Mouse (Mus musculus) midbrain, embryonic 13.5 days (tissue): ENCODE results near the gene Accsl. TPM values are rescaled to one million over a fixed set of nuclear protein-coding genes. Genes with fewer than 3 reads are reported as not detected.

Experiments
- ATAC-seq: fragments of 200-750 bp; cut with Nextera tagmentation; 2 replicates; pipeline ENCODE4 v1.8.0; 2017; ENCODE audit warnings: mild to moderate bottlenecking, moderate TSS enrichment, moderate library complexity
- H3K27ac ChIP-seq: fragments of 300-500 bp; sonication (generic); 2 replicates; pipeline ENCODE4 v1.5.1; 2015; ENCODE audit warnings: inconsistent platforms, mild to moderate bottlenecking, moderate library complexity
- H3K27me3 ChIP-seq: fragments of 300-500 bp; sonication (generic); 2 replicates; pipeline ENCODE4 v1.6.1; 2015; ENCODE audit warnings: mild to moderate bottlenecking, inconsistent platforms
- H3K36me3 ChIP-seq: fragments of 300-500 bp; sonication (generic); 2 replicates; pipeline ENCODE4 v1.6.1; 2015; ENCODE audit warnings: mild to moderate bottlenecking, inconsistent platforms
- H3K4me1 ChIP-seq: fragments of 300-500 bp; sonication (generic); replicated peaks from 2 replicates; pipeline ENCODE4 v1.6.1; 2015; ENCODE audit warnings: inconsistent platforms
- H3K4me2 ChIP-seq: fragments of 300-500 bp; sonication (generic); replicated peaks from 2 replicates; pipeline ENCODE4 v1.6.1; 2015; ENCODE audit warnings: moderate library complexity, mild to moderate bottlenecking, inconsistent platforms
- H3K4me3 ChIP-seq: fragments of 300-500 bp; sonication (generic); replicated peaks from 2 replicates; pipeline ENCODE4 v1.5.1; 2015; ENCODE audit warnings: mild to moderate bottlenecking, inconsistent platforms
- H3K9ac ChIP-seq: fragments of 300-500 bp; sonication (generic); replicated peaks from 2 replicates; pipeline ENCODE4 v1.6.1; 2015; ENCODE audit warnings: mild to moderate bottlenecking, inconsistent platforms
- H3K9me3 ChIP-seq: fragments of 300-500 bp; sonication (generic); 2 replicates; pipeline ENCODE4 v1.6.1; 2016; ENCODE audit warnings: mild to moderate bottlenecking, inconsistent platforms
- WGBS: fragments of 180-500 bp; shearing (Covaris S2); methylation state at CpG from one replicate; pipeline ENCODE4 v1.1.7; 2015; 5-methylcytosine and 5-hydroxymethylcytosine counted together
- polyA plus RNA-seq: library from polyadenylated mRNA; unstranded; fragments of >200 nt; fragmentation: Nextera tagmentation; extraction: Ambion mirVana; gene quantifications from 2 replicates; pipeline ENCODE4 v1.2.1, GENCODE M21; 2015

The Accsl gene
- polyA plus RNA-seq, 1 experiment from 2014 or later = 0.30 TPM

DNA sequence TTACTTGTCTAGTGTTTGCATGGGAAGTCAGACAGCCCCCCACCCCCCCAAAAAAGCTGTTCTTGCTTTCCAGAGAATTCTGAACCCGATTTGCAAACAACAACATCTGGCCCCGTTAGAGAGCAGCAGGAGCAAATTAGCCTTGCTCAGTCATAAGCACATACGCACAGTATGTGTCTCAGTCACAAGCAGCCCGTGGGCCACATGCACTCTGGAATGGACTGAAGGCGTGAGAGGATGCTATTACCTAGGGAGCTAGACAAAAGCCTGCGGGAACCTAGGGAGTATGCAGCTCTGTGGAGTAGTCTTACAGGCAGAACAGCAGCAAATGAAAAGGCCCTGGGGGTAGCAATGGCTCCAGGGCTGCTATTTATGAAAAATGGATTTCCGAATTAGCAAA, 3.3 kb upstream of the Accsl start:
- no peaks in the 10 kb centered on the region for H3K36me3 ChIP-seq
- WGBS = 64% methylated on average over 7 of the region's 7 CpGs
- no peak overlapping the region for H3K4me3 ChIP-seq
- H3K4me2 ChIP-seq = no peak overlapping the region
- peaks cover 12% of the 10 kb centered on the region for H3K4me1 ChIP-seq
- H3K27ac ChIP-seq = no peak overlapping the region
- no peak overlapping the region for H3K9ac ChIP-seq
- no peaks in the 10 kb centered on the region for H3K9me3 ChIP-seq
- H3K27me3 ChIP-seq = no peaks in the 10 kb centered on the region
- ATAC-seq = peak; percentile 21; the same call in 1 of the 2 replicates

DNA sequence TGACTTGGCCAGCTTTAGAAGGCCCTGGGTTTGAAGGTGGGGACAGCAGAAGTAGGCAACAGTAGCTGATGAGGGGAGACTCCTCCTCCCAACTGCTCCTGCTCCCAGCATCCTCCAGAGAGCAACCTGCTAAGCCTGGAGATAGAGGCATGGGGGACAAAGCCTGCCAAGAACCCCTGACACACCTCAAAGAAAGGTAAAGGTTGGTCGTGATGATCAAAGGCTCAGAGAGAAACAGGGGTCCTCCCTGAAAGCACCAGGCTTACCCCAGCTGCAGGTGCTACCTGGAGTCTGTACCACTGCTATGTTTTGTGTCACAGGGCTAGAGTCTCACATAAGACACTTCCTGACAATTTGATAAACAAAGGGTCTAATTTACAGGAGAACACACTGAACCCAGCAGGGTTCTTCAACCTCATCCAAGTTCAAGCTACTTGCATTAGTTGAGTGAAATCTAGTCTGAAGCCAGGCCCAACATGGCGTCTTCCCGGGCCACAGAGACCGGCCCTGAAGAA, 2.5 kb upstream of the Accsl start:
- Histone ChIP-seq H3K9ac (no peak overlapping the region), H3K27me3 (no peaks in the 10 kb centered on the region), H3K4me1 (peaks cover 12% of the 10 kb centered on the region), H3K9me3 (no peaks in the 10 kb centered on the region), H3K36me3 (no peaks in the 10 kb centered on the region), H3K27ac (no peak overlapping the region), H3K4me3 (no peak overlapping the region), H3K4me2 (no peak overlapping the region)
- 86% methylated on average over 4 of the region's 4 CpGs for WGBS
- ATAC-seq = no peak

DNA sequence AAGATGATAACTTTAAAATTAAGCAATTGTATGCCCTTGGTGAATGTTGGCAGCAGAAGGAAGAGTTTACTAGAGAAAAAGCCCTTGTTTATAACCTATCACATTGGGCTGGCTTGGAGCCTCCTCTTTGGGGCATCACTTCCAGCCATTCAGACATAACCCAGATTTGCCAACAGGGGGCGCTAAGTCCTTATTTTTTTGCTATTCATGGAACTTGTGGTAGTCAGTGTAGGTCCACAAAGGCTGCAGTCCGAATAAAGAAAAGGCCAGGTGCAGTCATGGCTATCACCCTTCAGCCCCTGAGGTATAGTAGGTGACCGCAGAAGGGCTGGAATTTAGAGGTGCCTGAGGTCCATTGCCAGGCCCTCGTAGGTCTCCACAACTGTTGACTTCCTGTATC, 1.9 kb upstream of the Accsl start:
- peak; percentile 62; the same call in 1 of the 2 replicates for ATAC-seq

DNA sequence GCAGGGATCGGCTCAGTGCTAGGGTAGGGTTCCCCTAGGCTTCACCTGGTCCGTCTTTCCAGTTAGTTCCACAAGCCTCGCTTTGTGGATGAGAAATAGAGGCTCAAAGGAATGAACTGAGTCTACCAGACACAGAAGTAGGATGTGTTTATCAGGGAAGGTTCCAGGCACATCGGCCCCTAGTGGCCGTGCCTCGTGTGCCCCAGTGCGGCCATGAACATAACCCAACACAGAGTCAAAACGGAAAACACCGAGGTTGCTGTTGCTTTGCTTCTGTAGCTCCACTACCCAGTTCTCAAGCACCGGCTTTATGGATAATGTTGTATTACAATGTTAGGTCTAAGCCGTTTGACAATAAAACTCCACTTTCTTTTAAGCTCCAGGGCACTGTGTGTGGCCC, 391 bp downstream of the Accsl start:
- H3K4me2 ChIP-seq = no peak overlapping the region
- 85% methylated on average over 11 of the region's 11 CpGs for WGBS
- H3K4me3 ChIP-seq = no peak overlapping the region
- H3K27ac ChIP-seq = no peak overlapping the region
- peaks cover 4% of the 10 kb centered on the region for H3K4me1 ChIP-seq
- H3K9me3 ChIP-seq = no peaks in the 10 kb centered on the region
- H3K27me3 ChIP-seq = no peaks in the 10 kb centered on the region
- no peak for ATAC-seq
- H3K36me3 ChIP-seq = no peaks in the 10 kb centered on the region
- H3K9ac ChIP-seq = no peak overlapping the region

More for the DNA sequence above, 1.9 kb upstream of the Accsl start:
- Histone ChIP-seq H3K9me3 (no peaks in the 10 kb centered on the region), H3K36me3 (no peaks in the 10 kb centered on the region), H3K4me1 (peaks cover 12% of the 10 kb centered on the region), H3K27ac (no peak overlapping the region), H3K27me3 (no peaks in the 10 kb centered on the region), H3K4me2 (no peak overlapping the region), H3K9ac (no peak overlapping the region), H3K4me3 (no peak overlapping the region)
- WGBS = 49% methylated on average over 4 of the region's 4 CpGs

DNA sequence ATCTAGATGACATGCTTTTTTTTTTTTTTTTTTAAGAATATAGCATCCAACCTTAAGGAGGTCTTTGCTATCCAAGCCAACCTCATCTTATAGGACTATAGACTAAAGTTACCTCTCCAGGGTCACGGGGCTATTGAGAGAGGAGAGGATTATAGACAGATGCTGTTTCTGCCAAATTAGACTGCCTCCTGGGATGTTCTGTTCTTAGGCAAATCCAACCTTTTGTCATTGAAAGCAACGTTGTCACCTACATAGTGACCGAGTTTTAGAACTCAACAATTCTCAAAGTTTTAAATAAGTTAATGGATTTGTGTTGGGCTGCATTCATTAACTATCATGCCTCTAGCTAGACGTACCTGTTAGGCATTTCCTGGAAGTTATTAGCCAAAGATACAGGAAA, 5.7 kb downstream of the Accsl start:
- Histone ChIP-seq H3K4me2 (no peak overlapping the region), H3K27ac (no peak overlapping the region), H3K9me3 (no peaks in the 10 kb centered on the region), H3K36me3 (no peaks in the 10 kb centered on the region), H3K4me1 (no peaks in the 10 kb centered on the region), H3K9ac (no peak overlapping the region), H3K27me3 (no peaks in the 10 kb centered on the region), H3K4me3 (no peak overlapping the region)
- WGBS = 64% methylated on average over 4 of the region's 4 CpGs
- no peak for ATAC-seq

DNA sequence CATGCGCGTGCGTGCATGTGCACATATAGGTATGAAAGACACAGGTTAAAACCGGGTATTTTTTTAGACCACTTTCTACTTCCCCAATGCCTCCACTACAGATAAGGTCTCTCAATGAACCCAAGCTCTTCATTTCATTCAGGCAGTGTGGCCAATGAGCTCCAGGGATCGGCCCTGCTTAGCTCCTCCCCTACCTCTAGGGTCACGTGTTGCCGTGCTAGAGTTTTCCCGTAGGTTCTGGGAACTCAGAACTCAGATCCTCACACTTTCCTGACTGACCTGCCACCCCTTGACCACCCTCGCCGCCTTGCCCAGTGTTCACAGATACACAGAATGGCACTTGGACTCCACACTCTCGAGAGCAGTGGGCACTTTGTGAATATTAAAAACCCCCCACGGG, 10.1 kb downstream of the Accsl start:
- no peaks in the 10 kb centered on the region for H3K36me3 ChIP-seq

DNA sequence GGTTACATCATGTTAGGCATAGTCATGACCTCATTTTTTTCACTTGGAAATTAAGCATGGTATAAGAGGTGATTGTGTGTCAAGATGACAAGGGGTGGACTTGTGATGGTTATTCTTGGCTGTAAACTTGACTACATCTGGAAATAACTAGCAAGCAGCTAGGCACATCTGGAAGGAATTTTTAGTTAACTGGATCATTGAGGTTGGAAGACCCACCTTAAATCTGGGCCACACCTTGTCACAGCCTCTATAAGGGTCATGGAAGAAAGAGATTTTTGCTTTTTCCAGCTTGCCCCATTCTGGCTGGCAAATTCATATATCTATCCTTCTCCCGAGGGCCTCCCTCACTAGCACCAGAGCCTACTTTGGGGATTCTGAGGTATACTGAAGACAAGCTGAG, 17.7 kb downstream of the Accsl start:
- H3K4me2 ChIP-seq = no peak overlapping the region
- no peak for ATAC-seq
- no peaks in the 10 kb centered on the region for H3K9me3 ChIP-seq
- H3K27ac ChIP-seq = no peak overlapping the region
- WGBS = 97% methylated on average over 1 of the region's 1 CpGs
- H3K4me1 ChIP-seq = peaks cover 15% of the 10 kb centered on the region
- H3K36me3 ChIP-seq = 0 out of 2 replicates have a peak, but pooled peaks cover 5% of the 10 kb centered on the region
- no peak overlapping the region for H3K9ac ChIP-seq
- H3K27me3 ChIP-seq = 0 out of 2 replicates have a peak, but pooled peaks cover 4% of the 10 kb centered on the region
- H3K4me3 ChIP-seq = no peak overlapping the region

More for the DNA sequence above, 10.1 kb downstream of the Accsl start:
- Histone ChIP-seq H3K9ac (no peak overlapping the region), H3K4me2 (no peak overlapping the region), H3K4me1 (no peaks in the 10 kb centered on the region), H3K27me3 (no peaks in the 10 kb centered on the region), H3K4me3 (no peak overlapping the region), H3K27ac (no peak overlapping the region), H3K9me3 (no peaks in the 10 kb centered on the region)
- no peak for ATAC-seq
- 79% methylated on average over 12 of the region's 12 CpGs for WGBS

DNA sequence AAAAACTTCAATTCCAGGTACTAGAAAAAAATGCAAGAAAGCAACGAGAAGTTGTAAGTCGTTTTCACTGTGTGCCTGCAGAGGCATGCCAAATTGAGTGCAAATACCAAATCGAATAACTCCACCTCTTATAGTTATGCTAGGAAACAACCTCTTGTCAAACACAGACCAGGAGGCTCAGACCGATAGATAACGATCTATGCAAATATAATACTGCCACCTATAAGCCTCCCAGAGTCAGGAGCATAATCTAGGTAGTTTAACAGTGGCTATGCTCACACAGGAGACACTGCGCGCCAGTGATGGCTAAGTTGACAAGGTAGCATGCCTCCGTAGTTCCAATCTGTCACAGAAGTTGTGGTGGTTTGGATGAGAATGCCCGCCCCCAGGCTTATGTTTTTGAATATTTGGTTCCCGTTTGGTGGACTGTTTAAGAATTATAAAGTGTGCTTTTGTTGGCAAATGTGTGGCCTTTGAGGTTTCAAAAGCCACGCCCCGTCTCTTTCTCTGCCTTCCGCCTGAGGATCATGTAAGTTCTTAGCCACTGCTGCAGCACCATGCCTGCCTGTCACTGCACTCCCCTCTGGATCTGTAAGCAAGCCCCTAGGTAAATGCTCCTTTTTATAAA, 18.5 kb downstream of the Accsl start:
- Histone ChIP-seq H3K4me3 (peak overlapping the region; percentile 69), H3K4me1 (peaks cover 15% of the 10 kb centered on the region), H3K27ac (no peak overlapping the region), H3K4me2 (peak overlapping the region; percentile 73), H3K36me3 (peaks cover 13% of the 10 kb centered on the region; the same call in 1 of the 2 replicates), H3K9me3 (no peaks in the 10 kb centered on the region), H3K27me3 (0 out of 2 replicates have a peak, but pooled peaks cover 4% of the 10 kb centered on the region), H3K9ac (no peak overlapping the region)
- 56% methylated on average over 13 of the region's 13 CpGs for WGBS
- ATAC-seq = no peak

DNA sequence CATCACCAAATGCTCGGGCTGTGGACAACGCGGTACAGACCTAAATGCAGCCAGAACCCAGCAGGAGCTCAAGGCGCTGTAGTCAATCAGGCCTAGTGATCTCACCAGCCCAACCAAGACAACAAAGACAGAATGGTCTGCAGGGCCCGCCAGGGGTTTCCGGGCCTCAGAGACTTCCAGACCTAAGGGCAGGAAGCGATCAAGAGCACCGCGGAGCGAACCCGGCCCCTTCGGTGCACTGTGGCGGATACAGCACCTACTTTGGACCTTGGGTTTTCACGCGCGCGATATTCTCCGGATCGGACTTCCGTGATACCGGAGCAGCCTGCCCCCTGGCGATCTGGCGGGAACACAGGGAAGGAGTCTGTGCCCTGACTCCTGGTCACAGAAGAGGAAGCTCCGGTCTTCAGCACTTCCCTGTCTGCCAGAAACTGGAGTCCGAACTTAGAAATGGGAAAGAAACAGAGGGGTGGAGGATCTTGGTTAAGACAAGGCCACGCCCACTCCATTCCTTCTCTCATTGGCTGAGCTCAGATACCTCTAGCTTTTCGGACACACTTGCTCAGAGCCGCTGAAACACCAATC, 19.4 kb downstream of the Accsl start, which contains the start of gene Accs:
TSS of gene Accs (minus strand) at position 439 of the 585 bp plus-strand sequence.
- peaks cover 19% of the 10 kb centered on the region for H3K36me3 ChIP-seq
- H3K4me1 ChIP-seq = peaks cover 15% of the 10 kb centered on the region
- 0 out of 2 replicates have a peak, but pooled peaks cover 4% of the 10 kb centered on the region for H3K27me3 ChIP-seq
- peak within 1 kb of the TSS; percentile 69 for H3K4me3 ChIP-seq
- H3K27ac ChIP-seq = peak within 1 kb of the TSS; percentile 85
- H3K9me3 ChIP-seq = no peaks in the 10 kb centered on the region
- H3K4me2 ChIP-seq = peak within 1 kb of the TSS; percentile 73
- peak within 1 kb of the TSS; percentile 85 for H3K9ac ChIP-seq
- ATAC-seq = peak; percentile 89
- whole genome bisulfite sequencing = under 1% methylated on average over 28 of the region's 28 CpGs

DNA sequence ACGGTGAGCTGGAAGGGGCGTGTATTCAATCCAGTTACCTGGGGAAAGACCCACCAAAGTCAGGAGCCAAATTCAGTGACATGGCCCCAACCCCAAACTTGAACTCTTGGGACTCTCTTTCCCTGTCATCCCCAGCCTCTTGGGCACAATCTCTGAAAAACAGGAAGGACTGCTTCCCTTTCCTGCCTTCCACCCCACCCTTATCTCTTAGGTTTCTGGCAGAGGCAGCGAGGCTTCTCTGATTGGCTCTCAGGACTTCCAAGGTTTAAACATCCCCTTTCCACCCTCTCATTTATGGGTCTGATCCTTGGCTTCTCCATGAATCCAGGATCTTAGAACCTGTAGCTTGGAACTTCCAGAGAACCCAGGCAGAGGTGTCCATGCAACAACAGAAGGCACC, 27.6 kb downstream of the Accsl start:
- H3K9ac ChIP-seq = no peak overlapping the region
- no peaks in the 10 kb centered on the region; the same call in 1 of the 2 replicates for H3K9me3 ChIP-seq
- H3K27ac ChIP-seq = no peak overlapping the region
- WGBS = 100% methylated on average over 3 of the region's 3 CpGs
- no peak overlapping the region for H3K4me3 ChIP-seq
- H3K4me2 ChIP-seq = no peak overlapping the region
- no peak for ATAC-seq
- H3K27me3 ChIP-seq = no peaks in the 10 kb centered on the region
- peaks cover 85% of the 10 kb centered on the region for H3K36me3 ChIP-seq
- no peaks in the 10 kb centered on the region for H3K4me1 ChIP-seq

DNA sequence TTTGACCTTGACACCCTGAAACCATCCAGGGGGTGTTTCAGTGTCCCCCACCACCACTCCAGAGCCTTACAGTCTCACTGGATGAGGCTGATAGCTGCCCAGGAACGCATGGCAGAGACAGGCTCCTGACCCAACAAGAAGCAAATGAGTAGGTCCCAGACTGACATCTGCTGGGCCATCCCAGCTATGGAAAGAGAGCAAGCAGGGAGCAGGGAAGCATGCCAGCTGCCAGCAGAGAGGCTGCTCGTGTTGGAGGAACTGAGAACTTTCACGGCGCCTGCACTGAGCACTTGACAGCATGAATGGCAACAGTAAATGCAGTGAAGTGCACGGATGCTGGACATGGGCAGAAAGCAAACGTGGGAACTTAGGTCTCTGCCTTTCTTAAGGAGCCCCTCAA, 28.8 kb downstream of the Accsl start:
- Histone ChIP-seq H3K9ac (no peak overlapping the region), H3K27ac (no peak overlapping the region), H3K4me2 (no peak overlapping the region), H3K4me3 (no peak overlapping the region), H3K9me3 (no peaks in the 10 kb centered on the region; the same call in 1 of the 2 replicates), H3K36me3 (peaks cover 85% of the 10 kb centered on the region), H3K4me1 (no peaks in the 10 kb centered on the region), H3K27me3 (no peaks in the 10 kb centered on the region)
- ATAC-seq = no peak
- 82% methylated on average over 6 of the region's 6 CpGs for WGBS

DNA sequence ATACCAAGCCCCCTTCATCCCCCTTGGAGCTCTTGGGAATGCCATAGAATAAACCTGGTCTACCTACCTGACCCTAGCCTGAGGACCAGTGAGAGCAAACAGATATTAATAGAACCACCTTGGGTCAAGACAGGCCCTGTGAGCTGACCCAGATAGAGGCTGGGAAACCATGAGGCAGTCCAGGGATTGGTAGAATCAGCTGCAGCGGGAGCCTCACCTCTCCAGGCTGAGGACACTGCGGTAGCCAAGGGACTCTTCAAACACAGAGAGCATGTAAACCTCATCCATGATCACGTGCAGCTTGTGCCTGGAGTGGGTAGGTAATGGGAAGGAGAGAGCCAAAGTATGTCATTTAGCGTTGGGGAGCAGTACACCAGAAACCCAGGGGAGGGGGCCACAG, 30.0 kb downstream of the Accsl start:
- H3K27ac ChIP-seq = no peak overlapping the region
- no peak overlapping the region for H3K4me3 ChIP-seq
- no peak overlapping the region for H3K9ac ChIP-seq
- no peaks in the 10 kb centered on the region for H3K4me1 ChIP-seq
- no peak overlapping the region for H3K4me2 ChIP-seq
- 93% methylated on average over 4 of the region's 4 CpGs for WGBS
- ATAC-seq = no peak
- H3K36me3 ChIP-seq = peaks cover 83% of the 10 kb centered on the region
- H3K27me3 ChIP-seq = no peaks in the 10 kb centered on the region
- no peaks in the 10 kb centered on the region; the same call in 1 of the 2 replicates for H3K9me3 ChIP-seq
